Mouse (Mus musculus): ENCODE measurements at regions not wholly inside any gene's neighbourhood (a gene's known extent, or its start where the extent isn't known, plus 50 kb on each side); places are given as distances from the start of the nearest gene placed in this dataset.

DNA sequence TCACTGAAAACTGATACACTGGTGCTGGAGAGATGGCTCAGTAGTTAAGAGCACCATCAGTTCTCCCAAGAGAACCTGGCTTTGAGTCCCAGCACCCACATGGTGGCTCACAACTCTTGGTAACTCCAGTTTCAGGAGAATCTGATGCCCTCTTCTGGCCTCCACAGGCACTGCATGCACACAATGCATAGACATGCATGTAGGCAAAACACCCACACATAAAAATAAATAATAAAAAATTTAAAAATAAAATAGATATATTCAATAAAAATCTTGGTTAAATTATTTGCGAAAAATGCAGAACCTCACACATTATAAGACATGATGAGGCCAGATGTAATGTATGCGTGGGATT lies 123.4 kb upstream of the Ccnd2 start:
- TF ChIP-seq CTCF (IDR thresholded peaks at IDR 0.05; ENCODE audit: extremely low read depth, insufficient read length, insufficient replicate concordance, low read depth, low read length) (peak; percentile 26; the same call in 1 of the 2 replicates), POLR2A (IDR thresholded peaks at IDR 0.05; ENCODE audit: low read depth, low read length) (no peak)

Measured in small intestine, adult 2 months (tissue).